Mouse (Mus musculus): ENCODE data around the gene Tdrd12.

GRCm38 (mm10) chr7:35584786-35585190, 47.2 kb upstream of the Tdrd12 start:
- TF ChIP-seq CTCF (IDR thresholded peaks at IDR 0.05; ENCODE audit: low read depth) (no peak), EP300 (optimal IDR thresholded peaks at IDR 0.05) (no peak)
